Mouse (Mus musculus) myocyte (in vitro differentiated cells): Measurements from ENCODE around the gene Polr1b. TPM values are rescaled to one million over a fixed set of nuclear protein-coding genes. Genes with fewer than 3 reads are reported as not detected.

Experiments used
- H3K27me3 ChIP-seq: one replicate; pipeline ENCODE4 v1.6.1; 2011; ENCODE audit not compliant: control insufficient read depth, insufficient read depth, insufficient read length
- H3K36me3 ChIP-seq: one replicate; pipeline ENCODE4 v1.6.1; 2011; ENCODE audit not compliant: control insufficient read depth, insufficient read depth
- H3K4me2 ChIP-seq: one replicate; pipeline ENCODE4 v1.6.1; 2011; ENCODE audit warnings: low read depth, control low read depth
- H3K4me3 ChIP-seq: one replicate; pipeline ENCODE4 v1.5.1; 2011; ENCODE audit warnings: mild to moderate bottlenecking, control low read depth, moderate library complexity
- H3K79me2 ChIP-seq: one replicate; pipeline ENCODE4 v1.6.1; 2011; ENCODE audit not compliant: control insufficient read depth, insufficient read depth
- H3ac ChIP-seq: one replicate; pipeline ENCODE4 v1.6.1; 2011; ENCODE audit not compliant: control insufficient read depth, insufficient read length
- CEBPB ChIP-seq: IDR thresholded peaks from 2 replicates; pipeline ENCODE4 v1.6.1; 2011; ENCODE audit warnings: mild to moderate bottlenecking, moderate library complexity; ENCODE audit not compliant: poor library complexity, insufficient read depth, severe bottlenecking
- E2F4 ChIP-seq: IDR thresholded peaks from one replicate; pipeline ENCODE4 v1.6.1; 2011; ENCODE audit warnings: mild to moderate bottlenecking, control low read depth, moderate library complexity; ENCODE audit not compliant: insufficient read depth
- MAX ChIP-seq: IDR thresholded peaks from one replicate; pipeline ENCODE4 v1.6.1; 2011; ENCODE audit warnings: low read depth, mild to moderate bottlenecking, control low read depth
- MYOD1 ChIP-seq, 3 experiments: IDR thresholded peaks; one replicate each; pipeline ENCODE4 v1.6.1; 2011; ENCODE audit warnings: control low read depth in 2 of 3, low read depth in 2 of 3, mild to moderate bottlenecking in 2 of 3, moderate library complexity in 1 of 3; ENCODE audit not compliant: insufficient read length in 2 of 3, control insufficient read depth in 1 of 3
- MYOG ChIP-seq, 3 experiments: IDR thresholded peaks; one replicate each; pipeline ENCODE4 v1.6.1; 2011; ENCODE audit warnings: control low read depth in 2 of 3, low read depth in 2 of 3, mild to moderate bottlenecking in 2 of 3; ENCODE audit not compliant: insufficient read length in 2 of 3, control insufficient read depth in 1 of 3, insufficient read depth in 1 of 3
- POLR2A ChIP-seq: IDR thresholded peaks from one replicate; pipeline ENCODE4 v1.6.1; 2011; ENCODE audit warnings: low read depth, mild to moderate bottlenecking, control low read depth, moderate library complexity; ENCODE audit not compliant: insufficient read length
- POLR2AphosphoS2 ChIP-seq: IDR thresholded peaks from one replicate; pipeline ENCODE4 v1.6.1; 2011; ENCODE audit warnings: low read depth, control low read depth; ENCODE audit not compliant: insufficient read length
- REST ChIP-seq: IDR thresholded peaks from one replicate; pipeline ENCODE4 v1.6.1; 2011; ENCODE audit warnings: mild to moderate bottlenecking, control low read depth, moderate library complexity; ENCODE audit not compliant: insufficient read depth, insufficient read length
- SRF ChIP-seq: IDR thresholded peaks from one replicate; pipeline ENCODE4 v1.6.1; 2011; ENCODE audit warnings: low read depth; ENCODE audit not compliant: control insufficient read depth, insufficient read length
- TCF12 ChIP-seq: IDR thresholded peaks from one replicate; pipeline ENCODE4 v1.6.1; 2011; ENCODE audit warnings: mild to moderate bottlenecking, control low read depth; ENCODE audit not compliant: poor library complexity, insufficient read depth, severe bottlenecking
- TCF3 ChIP-seq: IDR thresholded peaks from one replicate; pipeline ENCODE4 v1.6.1; 2011; ENCODE audit warnings: low read depth, control low read depth; ENCODE audit not compliant: insufficient read length
- USF1 ChIP-seq: IDR thresholded peaks from one replicate; pipeline ENCODE4 v1.6.1; 2011; ENCODE audit warnings: low read depth, mild to moderate bottlenecking, control low read depth, moderate library complexity
- polyA plus RNA-seq: library from polyadenylated mRNA; unstranded; fragments of >200 nt; fragmentation: generic; extraction: Trizol; gene quantifications from one replicate; pipeline ENCODE4 v1.2.1, GENCODE M21; 2012; ENCODE audit warnings: missing spikeins

Gene Polr1b
- polyA plus RNA-seq, 1 experiment, result 15.6 TPM

DNA sequence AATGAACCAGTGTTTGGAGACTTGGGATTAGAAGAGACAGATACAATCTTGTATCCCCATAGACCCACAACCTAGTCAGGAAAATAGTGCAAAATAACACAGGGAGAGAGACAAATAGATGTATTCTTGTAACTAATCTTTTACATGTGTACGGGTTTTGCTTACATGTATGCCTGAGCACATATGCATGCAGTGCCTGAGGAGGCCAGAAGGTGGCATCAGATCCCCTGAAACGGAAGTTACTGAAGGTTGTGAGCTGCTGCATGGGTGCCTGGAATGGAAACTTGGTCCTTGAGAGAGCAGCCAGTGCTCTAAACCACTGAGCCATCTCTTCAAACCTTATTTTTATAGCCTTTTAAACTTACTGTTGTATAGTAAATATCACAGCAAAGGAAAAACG lies 22.5 kb upstream of the Polr1b start:
- H3K36me3 ChIP-seq, result peaks cover 22% of the 10 kb centered on the region
- peaks cover 12% of the 10 kb centered on the region for H3K79me2 ChIP-seq
- H3ac ChIP-seq, result no peak overlapping the region
- no peaks in the 10 kb centered on the region for H3K27me3 ChIP-seq
- H3K4me3 ChIP-seq, result no peak overlapping the region
- no peak overlapping the region for H3K4me2 ChIP-seq
- TF ChIP-seq POLR2AphosphoS2, result no peak
- TF ChIP-seq E2F4, result no peak
- TF ChIP-seq TCF3, result no peak

DNA sequence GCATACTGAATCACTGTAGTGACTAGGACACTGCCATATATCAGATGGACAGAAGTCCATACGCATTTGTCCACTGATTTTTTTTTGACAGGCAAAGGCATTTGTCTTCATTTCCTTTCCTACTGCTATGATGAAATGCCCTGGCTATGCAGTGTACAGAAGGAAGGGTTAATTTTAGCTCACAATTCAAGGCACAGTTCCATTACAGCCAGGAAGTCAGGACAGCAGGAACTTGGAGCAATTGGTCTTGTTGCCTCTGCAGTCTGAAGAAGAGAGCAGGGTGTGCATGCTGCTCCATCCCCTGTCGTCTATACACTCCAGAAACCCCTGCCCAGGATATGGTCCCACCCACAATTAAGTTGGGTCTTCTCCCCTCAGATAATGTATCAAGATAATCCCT lies 21.6 kb upstream of the Polr1b start:
- no peak for TF ChIP-seq MYOD1 (IDR thresholded peaks at IDR 0.05; ENCODE audit: control insufficient read depth in 1 of 3, insufficient read length in 2 of 3, low read depth in 2 of 3)
- no peak for TF ChIP-seq E2F4
- TF ChIP-seq MAX, result no peak
- TF ChIP-seq MYOG (IDR thresholded peaks at IDR 0.05; ENCODE audit: control insufficient read depth in 1 of 3, insufficient read depth in 1 of 3, insufficient read length in 2 of 3, low read depth in 2 of 3), result no peak
- TF ChIP-seq POLR2A, result no peak
- no peak for TF ChIP-seq SRF
- TF ChIP-seq CEBPB, result no peak
- TF ChIP-seq USF1, result no peak
- TF ChIP-seq POLR2AphosphoS2, result no peak
- TF ChIP-seq TCF3, result no peak
- H3K4me3 ChIP-seq, result no peak overlapping the region
- no peak overlapping the region for H3K4me2 ChIP-seq
- H3K79me2 ChIP-seq, result peaks cover 4% of the 10 kb centered on the region
- no peak overlapping the region for H3ac ChIP-seq
- peaks cover 22% of the 10 kb centered on the region for H3K36me3 ChIP-seq
- H3K27me3 ChIP-seq, result no peaks in the 10 kb centered on the region

- Histone ChIP-seq H3K79me2 (no peaks in the 10 kb centered on the region), H3ac (no peak overlapping the region), H3K27me3 (no peaks in the 10 kb centered on the region), H3K4me3 (no peak overlapping the region), H3K36me3 (peaks cover 22% of the 10 kb centered on the region), H3K4me2 (no peak overlapping the region)
- no peak for TF ChIP-seq POLR2AphosphoS2
- TF ChIP-seq CEBPB, result no peak
- no peak for TF ChIP-seq MAX
- no peak for TF ChIP-seq TCF12
- TF ChIP-seq MYOD1 (IDR thresholded peaks at IDR 0.05; ENCODE audit: control insufficient read depth in 1 of 3, insufficient read length in 2 of 3, low read depth in 2 of 3), result no peak
- TF ChIP-seq POLR2A, result no peak
- no peak for TF ChIP-seq SRF
- no peak for TF ChIP-seq E2F4
- no peak for TF ChIP-seq TCF3
- TF ChIP-seq MYOG (IDR thresholded peaks at IDR 0.05; ENCODE audit: control insufficient read depth in 1 of 3, insufficient read depth in 1 of 3, insufficient read length in 2 of 3, low read depth in 2 of 3), result no peak
- no peak for TF ChIP-seq REST
- no peak for TF ChIP-seq USF1
Observed at GRCm38 (mm10) chr2:129081097-129081496, 19.7 kb upstream of the Polr1b start.

GRCm38 (mm10) chr2:129083514-129083913 lies 17.3 kb upstream of the Polr1b start:
- H3K4me3 ChIP-seq, result no peak overlapping the region
- no peaks in the 10 kb centered on the region for H3K27me3 ChIP-seq
- no peak for TF ChIP-seq TCF3
- H3K79me2 ChIP-seq, result no peaks in the 10 kb centered on the region
- no peak overlapping the region for H3K4me2 ChIP-seq
- no peak overlapping the region for H3ac ChIP-seq
- peaks cover 15% of the 10 kb centered on the region for H3K36me3 ChIP-seq

DNA sequence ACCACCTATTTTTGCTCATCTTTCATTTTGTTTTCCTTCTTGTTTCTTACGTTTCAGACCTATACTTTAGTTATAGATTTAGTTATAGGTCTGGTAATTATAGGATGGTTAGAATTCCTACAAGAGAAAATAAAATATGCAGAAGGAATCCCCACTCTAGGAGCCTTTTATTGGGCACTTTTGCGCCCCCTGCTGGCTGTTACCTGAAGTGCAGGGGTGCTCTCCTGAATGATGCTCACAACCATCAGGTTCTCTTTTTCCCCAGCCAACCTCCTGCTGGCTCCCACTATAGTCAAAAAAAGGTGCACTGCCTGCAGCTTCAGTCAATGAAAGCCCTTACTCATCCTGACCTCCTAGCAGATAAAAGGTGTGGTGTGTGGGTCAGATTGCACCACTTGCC lies 15.8 kb upstream of the Polr1b start:
- TF ChIP-seq MYOD1 (IDR thresholded peaks at IDR 0.05; ENCODE audit: control insufficient read depth in 1 of 3, insufficient read length in 2 of 3, low read depth in 2 of 3), result no peak
- TF ChIP-seq MYOG (IDR thresholded peaks at IDR 0.05; ENCODE audit: control insufficient read depth in 1 of 3, insufficient read depth in 1 of 3, insufficient read length in 2 of 3, low read depth in 2 of 3), result no peak
- TF ChIP-seq USF1, result no peak
- TF ChIP-seq POLR2A, result no peak
- TF ChIP-seq E2F4, result no peak
- no peak for TF ChIP-seq MAX
- no peak for TF ChIP-seq TCF12
- no peak for TF ChIP-seq POLR2AphosphoS2
- TF ChIP-seq TCF3, result no peak
- no peak for TF ChIP-seq REST
- TF ChIP-seq SRF, result no peak
- no peak for TF ChIP-seq CEBPB
- peaks cover 13% of the 10 kb centered on the region for H3K36me3 ChIP-seq

GRCm38 (mm10) chr2:129087520-129087919 lies 13.3 kb upstream of the Polr1b start:
- H3K36me3 ChIP-seq, result peaks cover 11% of the 10 kb centered on the region
- H3K4me3 ChIP-seq, result no peak overlapping the region
- no peak overlapping the region for H3K4me2 ChIP-seq
- H3K79me2 ChIP-seq, result no peaks in the 10 kb centered on the region
- TF ChIP-seq MAX (no peak), MYOD1 (IDR thresholded peaks at IDR 0.05; ENCODE audit: control insufficient read depth in 1 of 3, insufficient read length in 2 of 3, low read depth in 2 of 3) (no peak), MYOG (IDR thresholded peaks at IDR 0.05; ENCODE audit: control insufficient read depth in 1 of 3, insufficient read depth in 1 of 3, insufficient read length in 2 of 3, low read depth in 2 of 3) (no peak), REST (no peak), TCF12 (no peak), POLR2AphosphoS2 (no peak), TCF3 (no peak), E2F4 (no peak)
- no peaks in the 10 kb centered on the region for H3K27me3 ChIP-seq
- no peak overlapping the region for H3ac ChIP-seq

More for the DNA sequence above, 15.8 kb upstream of the Polr1b start:
- Histone ChIP-seq H3ac (no peak overlapping the region), H3K4me2 (no peak overlapping the region), H3K79me2 (no peaks in the 10 kb centered on the region), H3K27me3 (no peaks in the 10 kb centered on the region), H3K4me3 (no peak overlapping the region)
